8 mouse cellular contexts compared by ENCODE assay signal in genomic region chr3:93520330-93521193, GRCm38 (mm10). TPM values are rescaled to one million over a fixed set of nuclear protein-coding genes. Genes with fewer than 3 reads are reported as not detected.
DNase-seq lines count a peak whose midpoint lies in the region; ATAC-seq and TF ChIP-seq lines count a peak whose summit lies in the region.

TSS of gene S100a11 (plus strand) at chr3:93520488.

- WGBS in embryonic facial prominence, embryonic 12.5 days = under 1% methylated on average over 38 of the region's 38 CpGs
- under 1% methylated on average over 38 of the region's 38 CpGs for WGBS in heart, embryonic 10.5 days
- WGBS in lung, embryonic 16.5 days = under 1% methylated on average over 38 of the region's 38 CpGs
- 3% methylated on average over 38 of the region's 38 CpGs for WGBS in olfactory bulb, adult 2 months

- H3K9me3 ChIP-seq in embryonic facial prominence, embryonic 12.5 days = no peaks in the 10 kb centered on the region
- no peaks in the 10 kb centered on the region for H3K9me3 ChIP-seq in heart, embryonic 10.5 days
- no peaks in the 10 kb centered on the region for H3K9me3 ChIP-seq in lung, embryonic 16.5 days (ENCODE audit: control insufficient read depth, low read length)

- H3K4me3 ChIP-seq in embryonic facial prominence, embryonic 12.5 days = peak within 1 kb of the TSS; percentile 64
- peak within 1 kb of the TSS; percentile 73 for H3K4me3 ChIP-seq in heart, embryonic 10.5 days
- peak within 1 kb of the TSS; percentile 65 for H3K4me3 ChIP-seq in lung, embryonic 16.5 days (ENCODE audit: low read length)
- H3K4me3 ChIP-seq in olfactory bulb, adult 2 months (ENCODE audit: insufficient read depth, low read depth, low read length) = peak within 1 kb of the TSS; percentile 33

- H3K9ac ChIP-seq in embryonic facial prominence, embryonic 12.5 days = peak within 1 kb of the TSS; percentile 68
- H3K9ac ChIP-seq in lung, embryonic 16.5 days (ENCODE audit: low read length) = peak within 1 kb of the TSS; percentile 79

- H3K36me3 ChIP-seq in embryonic facial prominence, embryonic 12.5 days = peaks cover 15% of the 10 kb centered on the region; the same call in 1 of the 2 replicates
- H3K36me3 ChIP-seq in heart, embryonic 10.5 days = peaks cover 14% of the 10 kb centered on the region
- peaks cover 8% of the 10 kb centered on the region for H3K36me3 ChIP-seq in lung, embryonic 16.5 days (ENCODE audit: control insufficient read depth, insufficient read depth, low read length)

- DNase-seq in spleen, adult 18-20 months = peak; percentile 38 to 61
- DNase-seq in spleen, adult 12 weeks (ENCODE audit: low spot score) = no peak
- peak; percentile 83 for DNase-seq in heart, embryonic 10.5 days (ENCODE audit: low spot score)
- DNase-seq in kidney, adult 9 months = peak; percentile 56
- DNase-seq in thymus, postnatal 4 days = peak; percentile 69

- ATAC-seq in embryonic facial prominence, embryonic 12.5 days (ENCODE audit: insufficient number of reproducible peaks, insufficient read depth, low FRiP score, low TSS enrichment) = peak; percentile 91
- peak; percentile 97 for ATAC-seq in lung, embryonic 16.5 days (ENCODE audit: low read depth)

- H3K4me2 ChIP-seq in embryonic facial prominence, embryonic 12.5 days (replicated peaks) = peak within 1 kb of the TSS; percentile 58
- peak within 1 kb of the TSS; percentile 56 for H3K4me2 ChIP-seq in lung, embryonic 16.5 days (ENCODE audit: low read depth, low read length)

- no peaks in the 10 kb centered on the region for H3K27me3 ChIP-seq in embryonic facial prominence, embryonic 12.5 days
- H3K27me3 ChIP-seq in heart, embryonic 10.5 days (ENCODE audit: insufficient read depth, poor library complexity, severe bottlenecking) = no peaks in the 10 kb centered on the region
- no peaks in the 10 kb centered on the region for H3K27me3 ChIP-seq in lung, embryonic 16.5 days (ENCODE audit: control insufficient read depth, insufficient read depth, low read depth, low read length)

- peak within 1 kb of the TSS; percentile 94 for H3K27ac ChIP-seq in embryonic facial prominence, embryonic 12.5 days
- H3K27ac ChIP-seq in heart, embryonic 10.5 days = peak within 1 kb of the TSS; percentile 90
- peak within 1 kb of the TSS; percentile 92 for H3K27ac ChIP-seq in lung, embryonic 16.5 days (ENCODE audit: low read length)
- H3K27ac ChIP-seq in olfactory bulb, adult 2 months (ENCODE audit: insufficient read depth, low read depth, low read length) = no peak within 1 kb of the TSS

- no peak for TF ChIP-seq CTCF in olfactory bulb, adult 2 months (IDR thresholded peaks at IDR 0.05; ENCODE audit: insufficient read depth, low read depth, low read length)

- TF ChIP-seq POLR2A in olfactory bulb, adult 2 months (IDR thresholded peaks at IDR 0.05; ENCODE audit: insufficient read depth, low read depth, low read length) = no peak

- peaks cover 9% of the 10 kb centered on the region; the same call in 1 of the 2 replicates for H3K4me1 ChIP-seq in embryonic facial prominence, embryonic 12.5 days
- peaks cover 5% of the 10 kb centered on the region; the same call in 1 of the 2 replicates for H3K4me1 ChIP-seq in heart, embryonic 10.5 days
- peaks cover 20% of the 10 kb centered on the region for H3K4me1 ChIP-seq in lung, embryonic 16.5 days (replicated peaks; ENCODE audit: control insufficient read depth, insufficient read depth, low read length)
- H3K4me1 ChIP-seq in olfactory bulb, adult 2 months (ENCODE audit: control insufficient read depth, insufficient read depth, low read length) = peaks cover 8% of the 10 kb centered on the region; the same call in 1 of the 2 replicates

RNA-seq across cellular contexts. Expression of gene S100a11, which starts in this region (rescaled TPM):
- 833 and 880 TPM in 2 replicates for polyA plus RNA-seq in embryonic facial prominence, embryonic 12.5 days (2016; fragmentation: Nextera tagmentation; extraction: Ambion mirVana)
- 430 and 549 TPM in 2 replicates for polyA plus RNA-seq in heart, embryonic 10.5 days (2016; fragmentation: Nextera tagmentation; extraction: Ambion mirVana)
- 1,535 and 1,592 TPM in 2 replicates for polyA plus RNA-seq in lung, embryonic 16.5 days (2015; fragmentation: Nextera tagmentation; extraction: Ambion mirVana)
- polyA plus RNA-seq in olfactory bulb, adult 2 months (2012; ENCODE audit: insufficient read depth, insufficient read length, low replicate concordance, missing spikeins) = not detected in 2 replicates
